Mouse (Mus musculus) heart, postnatal 10 days (tissue): ENCODE measurements around the gene Pfdn2. TPM values are rescaled to one million over a fixed set of nuclear protein-coding genes. Genes with fewer than 3 reads are reported as not detected.
A peak's percentile ranks its signal among the peaks of the same experiment; 100 is the strongest.

Experiments
- DNase-seq, 2 experiments: peaks; one replicate each; pipeline ENCODE4 v3.0.0; 2021
- intact Hi-C: fragments of 180-260 bp; cut with DNase I; formaldehyde crosslinking; loops from one replicate; pipeline ENCODE4 v1.15.1; 2025
- total RNA-seq, 2 experiments: library from RNA; stranded (reverse); gene quantifications; 2 replicates each; pipeline ENCODE4 v1.2.3; 2021

Pfdn2 gene
- total RNA-seq, 2 experiments from 2014 or later, result 73.4 to 73.9 TPM

GRCm38 (mm10) chr1:171390101-171390500 is 44.6 kb downstream of the Pfdn2 start:
- DNase-seq, result peak in 1 of 2 experiments; percentile 26
- intact Hi-C loops, result no loop called here

- no peak for DNase-seq
- intact Hi-C loops, result no loop called here
Observed at GRCm38 (mm10) chr1:171401821-171402220, 56.4 kb downstream of the Pfdn2 start.

- intact Hi-C loops, result no loop called here
- no peak for DNase-seq
Observed at GRCm38 (mm10) chr1:171402991-171403390, 57.5 kb downstream of the Pfdn2 start.

GRCm38 (mm10) chr1:171407263-171407662 is 61.8 kb downstream of the Pfdn2 start:
- DNase-seq, result no peak
- intact Hi-C loops, result no loop called here

Other genes starting within 250 kb of the Pfdn2 start
- gene Cfap126, start 231.8 kb upstream of the Pfdn2 start, total RNA-seq, result 1 to 10 TPM in 1 of 2 experiments, under 1 TPM in 1; 0.67 to 1.6 TPM
- gene Sdhc, start 195.1 kb upstream of the Pfdn2 start, total RNA-seq, result 1,000 to 10,000 TPM in 1 of 2 experiments, 100 to 1,000 TPM in 1; 973 to 1,003 TPM
- 10 to 100 TPM; 11.0 to 18.1 TPM for gene Mpz, start 195.0 kb upstream of the Pfdn2 start, total RNA-seq
- 100 to 1,000 TPM; 136 to 146 TPM for gene Pcp4l1, start 149.4 kb upstream of the Pfdn2 start, total RNA-seq
- not detected for gene Nr1i3, start 131.7 kb upstream of the Pfdn2 start, total RNA-seq
- 10 to 100 TPM; 88.9 to 95.9 TPM for gene Tomm40l, start 123.2 kb upstream of the Pfdn2 start, total RNA-seq
- 1 to 10 TPM; 2.3 to 4.2 TPM for gene Apoa2, start 120.6 kb upstream of the Pfdn2 start, total RNA-seq
- 1 to 10 TPM; 9.0 to 9.6 TPM for gene Fcer1g, start 111.3 kb upstream of the Pfdn2 start, total RNA-seq
- 1 to 10 TPM; 5.1 to 7.8 TPM for gene Adamts4, start 95.2 kb upstream of the Pfdn2 start, total RNA-seq
- 1,000 to 10,000 TPM; 1,054 to 1,076 TPM for gene Ndufs2, start 94.3 kb upstream of the Pfdn2 start, total RNA-seq
- 10 to 100 TPM; 28.0 to 28.6 TPM for gene B4galt3, start 75.3 kb upstream of the Pfdn2 start, total RNA-seq
- 10 to 100 TPM; 20.7 to 21.4 TPM for gene Ppox, start 64.5 kb upstream of the Pfdn2 start, total RNA-seq
- 10 to 100 TPM; 20.7 to 26.8 TPM for gene Usp21, start 57.7 kb upstream of the Pfdn2 start, total RNA-seq
- gene Ufc1, start 50.6 kb upstream of the Pfdn2 start, total RNA-seq, result 100 to 1,000 TPM; 101 to 112 TPM
- 10 to 100 TPM; 23.6 to 26.3 TPM for gene Dedd, start 16.5 kb upstream of the Pfdn2 start, total RNA-seq
- 10 to 100 TPM; 20.9 to 22.1 TPM for gene Nit1, start within 50 bp of the Pfdn2 start, total RNA-seq
- under 1 TPM; 0.60 to 0.65 TPM for gene Klhdc9, start 15.1 kb downstream of the Pfdn2 start, total RNA-seq
- gene Nectin4, start 24.4 kb downstream of the Pfdn2 start, total RNA-seq, result under 1 TPM in 1 of 2 experiments, not detected in 1; 0.22 TPM
- gene Arhgap30, start 43.3 kb downstream of the Pfdn2 start, total RNA-seq, result 1 to 10 TPM; 2.1 to 2.5 TPM
- gene Usf1, start 65.6 kb downstream of the Pfdn2 start, total RNA-seq, result 10 to 100 TPM; 50.4 to 51.3 TPM
- gene Tstd1, start 73.2 kb downstream of the Pfdn2 start, total RNA-seq, result 1 to 10 TPM; 1.6 TPM
- 10 to 100 TPM; 59.4 to 65.1 TPM for gene F11r, start 91.9 kb downstream of the Pfdn2 start, total RNA-seq
- gene Alyref2, start 157.8 kb downstream of the Pfdn2 start, total RNA-seq, result 1 to 10 TPM; 4.4 to 4.5 TPM
- not detected for gene Itln1, start 189.6 kb downstream of the Pfdn2 start, total RNA-seq
- gene Cd244a, start 213.5 kb downstream of the Pfdn2 start, total RNA-seq, result under 1 TPM; 0.10 to 0.20 TPM